Mouse (Mus musculus): ENCODE results near the gene Mnat1. TPM values are rescaled to one million over a fixed set of nuclear protein-coding genes. Genes with fewer than 3 reads are reported as not detected.

Mnat1 gene
- 38.1 and 39.4 TPM in 2 replicates for total RNA-seq (2012; rRNA removed)
- 64.2 and 73.8 TPM in 2 replicates for total RNA-seq (2014; rRNA removed)
- 69.0 TPM in 2 replicates for polyA plus RNA-seq (2012; ENCODE audit: insufficient read length, low read depth)

GRCm38 (mm10) chr12:73123093-73124041 lies at the start of gene Mnat1:
Gene Mnat1 (plus strand): TSS chr12:73123717.
- H3K9me3 ChIP-seq (replicated peaks; ENCODE audit: low read length): no peaks in the 10 kb centered on the region
- H3K79me2 ChIP-seq (replicated peaks; ENCODE audit: control insufficient read depth, extremely low read depth, insufficient read depth, poor library complexity, severe bottlenecking): peaks cover 24% of the 10 kb centered on the region
- TF ChIP-seq CHD1 (IDR thresholded peaks at IDR 0.05; ENCODE audit: low read depth, low read length) (no peak; the same call in 1 of the 2 replicates), JUN (IDR thresholded peaks at IDR 0.05; ENCODE audit: insufficient read depth, low read depth, low read length) (no peak), MXI1 (IDR thresholded peaks at IDR 0.05; ENCODE audit: low read depth, low read length) (peak; percentile 92), PAX5 (IDR thresholded peaks at IDR 0.05; ENCODE audit: low read length) (no peak), POLR2AphosphoS2 (IDR thresholded peaks at IDR 0.05; ENCODE audit: low read depth, low read length) (peak; percentile 76; the same call in 1 of the 2 replicates), GABPA (IDR thresholded peaks at IDR 0.05; ENCODE audit: insufficient replicate concordance, low read depth, low read length) (no peak), MAX (IDR thresholded peaks at IDR 0.05; ENCODE audit: low read length) (peak; percentile 65), MYC (IDR thresholded peaks at IDR 0.05; ENCODE audit: low read depth, low read length) (peak; percentile 45; the same call in 1 of the 2 replicates), HCFC1 (IDR thresholded peaks at IDR 0.05; ENCODE audit: low read depth, low read length) (peak; percentile 91), TCF12 (IDR thresholded peaks at IDR 0.05; ENCODE audit: low read depth, low read length) (peak; percentile 97), POLR2A (IDR thresholded peaks at IDR 0.05; ENCODE audit: low read depth, low read length) (peak; percentile 91), ZNF384 (IDR thresholded peaks at IDR 0.05; ENCODE audit: low read depth, low read length) (peak; percentile 65), MAZ (IDR thresholded peaks at IDR 0.05; ENCODE audit: low read depth, low read length) (0 out of 2 replicates have a peak, but pooled peaks have one; percentile 53), SMC3 (IDR thresholded peaks at IDR 0.05; ENCODE audit: low read depth, low read length) (no peak), ELF1 (IDR thresholded peaks at IDR 0.05; ENCODE audit: low read depth, low read length) (peak; percentile 67), ZC3H11A (IDR thresholded peaks at IDR 0.05; ENCODE audit: low read depth, low read length) (no peak), KAT2A (IDR thresholded peaks at IDR 0.05; ENCODE audit: insufficient replicate concordance, low read length) (peak; percentile 71; the same call in 1 of the 2 replicates), RCOR1 (conservative IDR thresholded peaks at IDR 0.05; ENCODE audit: low read depth, low read length) (no peak), BHLHE40 (IDR thresholded peaks at IDR 0.05; ENCODE audit: low read depth, low read length) (no peak), EP300 (IDR thresholded peaks at IDR 0.05; ENCODE audit: low read length) (no peak), CTCF (conservative IDR thresholded peaks at IDR 0.05 in 1 of 2, IDR thresholded peaks at IDR 0.05 in 1 of 2; ENCODE audit: low read depth in 2 of 2, low read length in 2 of 2) (no peak), E2F4 (IDR thresholded peaks at IDR 0.05; ENCODE audit: insufficient replicate concordance, low read depth, low read length) (0 out of 2 replicates have a peak, but pooled peaks have one; percentile 55), ZKSCAN1 (IDR thresholded peaks at IDR 0.05; ENCODE audit: borderline replicate concordance, low read depth, low read length) (no peak), SIN3A (IDR thresholded peaks at IDR 0.05; ENCODE audit: low read length) (peak; percentile 95), NELFE (IDR thresholded peaks at IDR 0.05; ENCODE audit: low read depth, low read length) (peak; percentile 79), RAD21 (IDR thresholded peaks at IDR 0.05; ENCODE audit: low read depth, low read length) (no peak; the same call in 1 of the 2 replicates), IRF4 (IDR thresholded peaks at IDR 0.05; ENCODE audit: low read depth, low read length) (peak; percentile 75), JUND (conservative IDR thresholded peaks at IDR 0.05; ENCODE audit: low read depth, low read length) (no peak; the same call in 1 of the 2 replicates), UBTF (IDR thresholded peaks at IDR 0.05; ENCODE audit: low read depth, low read length) (peak; percentile 85), USF2 (conservative IDR thresholded peaks at IDR 0.05; ENCODE audit: low read depth, low read length) (no peak), USF1 (IDR thresholded peaks at IDR 0.05; ENCODE audit: low read depth, low read length) (no peak), MAFK (IDR thresholded peaks at IDR 0.05; ENCODE audit: insufficient replicate concordance, low read length) (0 out of 2 replicates have a peak, but pooled peaks have one; percentile 18), NRF1 (IDR thresholded peaks at IDR 0.05; ENCODE audit: low read depth, low read length) (peak; percentile 32; the same call in 1 of the 2 replicates), CHD2 (IDR thresholded peaks at IDR 0.05; ENCODE audit: low read length) (no peak), ZMIZ1 (IDR thresholded peaks at IDR 0.05; ENCODE audit: low read depth, low read length) (peak; percentile 79), TBP (conservative IDR thresholded peaks at IDR 0.05; ENCODE audit: low read depth, low read length) (peak; percentile 94), ETS1 (conservative IDR thresholded peaks at IDR 0.05; ENCODE audit: low read depth, low read length) (0 out of 2 replicates have a peak, but pooled peaks have one; percentile 17)

More at GRCm38 (mm10) chr12:73123093-73124041, at the start of gene Mnat1:
- dilution Hi-C loops (cut with MboI; ENCODE audit: extremely low pct_ligation_motif_present, extremely low pct_unique_long_range_greater_than_20kb, low sequenced_read_pairs) (no loop called here), in situ Hi-C loops (cut with MboI; ENCODE audit: low pct_ligation_motif_present, low pct_unique_long_range_greater_than_20kb, low sequenced_read_pairs) (no loop called here)
- peak; percentile 79 for DNase-seq (ENCODE audit: extremely low read depth)
- Histone ChIP-seq H3K27me3 (replicated peaks) (peaks cover 8% of the 10 kb centered on the region), H3K4me1 (ENCODE audit: control insufficient read depth in 1 of 2, insufficient read depth in 2 of 2) (peaks cover 3 to 18% of the 10 kb centered on the region in 2 experiments), H3K27ac (ENCODE audit: insufficient read depth, low read depth) (peak within 1 kb of the TSS; percentile 29; the same call in 1 of the 2 replicates), H3K36me3 (replicated peaks in 1 of 2; ENCODE audit: control insufficient read depth in 1 of 2, insufficient read depth in 1 of 2, low read length in 1 of 2) (peaks cover 0 to 2% of the 10 kb centered on the region in 2 experiments), H3K4me2 (ENCODE audit: insufficient read depth, low read depth, poor library complexity, severe bottlenecking) (peak within 1 kb of the TSS; percentile 93), H3K9ac (ENCODE audit: insufficient read depth, low read depth) (peak within 1 kb of the TSS; percentile 75), H3K4me3 (replicated peaks in 1 of 3; ENCODE audit: low read depth in 2 of 3, low read length in 2 of 3, poor library complexity in 1 of 3) (peak within 1 kb of the TSS; percentile 70 to 86 (median 85))
